Mouse (Mus musculus) stomach, embryonic 16.5 days (tissue): ENCODE data around the gene Mrpl22. TPM values are rescaled to one million over a fixed set of nuclear protein-coding genes. Genes with fewer than 3 reads are reported as not detected.

Experiments
- ATAC-seq: fragments of 200-750 bp; cut with Nextera tagmentation; 2 replicates; pipeline ENCODE4 v1.8.0; 2017; ENCODE audit warnings: moderate number of reproducible peaks, moderate TSS enrichment; ENCODE audit not compliant: insufficient read depth, low FRiP score
- H3K27ac ChIP-seq: fragments of 300-500 bp; sonication (generic); 2 replicates; pipeline ENCODE4 v1.5.1; 2014; ENCODE audit warnings: low read length
- H3K27me3 ChIP-seq: fragments of 300-500 bp; sonication (generic); 2 replicates; pipeline ENCODE4 v1.6.1; 2014; ENCODE audit warnings: low read length, control low read depth, mixed read lengths; ENCODE audit not compliant: control insufficient read depth, insufficient read depth
- H3K36me3 ChIP-seq: fragments of 300-500 bp; sonication (generic); 2 replicates; pipeline ENCODE4 v1.6.1; 2014; ENCODE audit warnings: low read length; ENCODE audit not compliant: control insufficient read depth, insufficient read depth
- H3K4me1 ChIP-seq: fragments of 300-500 bp; sonication (generic); 2 replicates; pipeline ENCODE4 v1.6.1; 2014; ENCODE audit warnings: low read length, control low read depth, mixed read lengths; ENCODE audit not compliant: control insufficient read depth, insufficient read depth
- H3K4me2 ChIP-seq: fragments of 300-500 bp; sonication (generic); 2 replicates; pipeline ENCODE4 v1.6.1; 2014; ENCODE audit warnings: low read depth, low read length, mixed read lengths
- H3K4me3 ChIP-seq: fragments of 300-500 bp; sonication (generic); replicated peaks from 2 replicates; pipeline ENCODE4 v1.5.1; 2014; ENCODE audit warnings: mild to moderate bottlenecking, low read length
- H3K9ac ChIP-seq: fragments of 300-500 bp; sonication (generic); 2 replicates; pipeline ENCODE4 v1.6.1; 2014; ENCODE audit warnings: low read length
- H3K9me3 ChIP-seq: fragments of 300-500 bp; sonication (generic); replicated peaks from 2 replicates; pipeline ENCODE4 v1.6.1; 2016; ENCODE audit warnings: low read length, control low read depth; ENCODE audit not compliant: control insufficient read depth
- WGBS: fragments of 180-500 bp; shearing (Covaris S2); extraction: QIAGEN DNeasy Blood & Tissue Kit; methylation state at CpG from one replicate; pipeline ENCODE4 v1.1.7; 2014; 5-methylcytosine and 5-hydroxymethylcytosine counted together
- polyA plus RNA-seq: library from polyadenylated mRNA; unstranded; fragments of >200 nt; fragmentation: Nextera tagmentation; extraction: Ambion mirVana; gene quantifications from 2 replicates; pipeline ENCODE4 v1.2.1, GENCODE M21; 2015

Mrpl22 gene
- 111 and 118 TPM in 2 replicates for polyA plus RNA-seq

DNA sequence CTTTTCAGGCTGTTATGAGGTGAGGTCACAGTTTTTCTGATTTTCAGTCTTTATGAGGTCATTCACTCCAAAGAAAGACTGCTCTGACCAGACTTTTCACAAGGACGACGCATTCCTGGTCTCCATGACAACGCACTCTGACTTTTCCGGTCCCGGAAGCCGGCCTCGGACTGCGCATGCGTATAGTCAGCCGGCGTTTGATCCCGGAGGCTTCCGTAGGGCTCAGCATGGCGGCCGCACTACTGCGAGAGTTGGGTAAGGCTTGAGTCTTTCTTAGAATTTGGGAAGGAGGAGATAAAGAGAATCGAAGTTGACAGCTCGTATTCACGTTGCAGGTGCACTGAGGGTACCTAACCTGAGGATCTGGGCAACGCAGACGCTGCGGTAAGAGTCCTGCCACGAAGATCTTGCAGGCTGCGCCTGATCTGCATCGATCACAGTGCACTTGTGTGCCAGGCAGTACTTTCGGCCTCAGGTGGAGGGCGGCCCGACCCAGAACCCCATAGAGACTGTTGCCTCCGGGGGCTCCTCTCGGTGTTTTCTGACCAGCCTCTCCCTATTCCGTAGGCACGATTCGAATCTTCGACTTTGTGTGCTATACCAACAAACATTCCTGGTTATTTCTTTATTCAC is at the start of gene Mrpl22:
Gene Mrpl22, plus strand, starts transcription at position 203 of the 633 bp plus-strand sequence.
- H3K4me2 ChIP-seq: peak within 1 kb of the TSS; percentile 90
- H3K27me3 ChIP-seq: no peaks in the 10 kb centered on the region
- H3K27ac ChIP-seq: peak within 1 kb of the TSS; percentile 16; the same call in 1 of the 2 replicates
- H3K36me3 ChIP-seq: peaks cover 22% of the 10 kb centered on the region
- H3K9me3 ChIP-seq: no peaks in the 10 kb centered on the region
- WGBS: under 1% methylated on average over 34 of the region's 34 CpGs
- H3K9ac ChIP-seq: peak within 1 kb of the TSS; percentile 85
- H3K4me1 ChIP-seq: peaks cover 17% of the 10 kb centered on the region
- H3K4me3 ChIP-seq: peak within 1 kb of the TSS; percentile 79
- peak; percentile 88 for ATAC-seq

- Histone ChIP-seq H3K27me3 (no peaks in the 10 kb centered on the region), H3K9ac (no peak overlapping the region), H3K36me3 (peaks cover 15% of the 10 kb centered on the region), H3K4me2 (no peak overlapping the region), H3K9me3 (no peaks in the 10 kb centered on the region), H3K4me3 (no peak overlapping the region), H3K4me1 (no peaks in the 10 kb centered on the region), H3K27ac (no peak overlapping the region)
- WGBS: 96% methylated on average over 2 of the region's 2 CpGs
- no peak for ATAC-seq
Observed at GRCm38 (mm10) chr11:58123711-58124110, 47.8 kb upstream of the Mrpl22 start.

DNA sequence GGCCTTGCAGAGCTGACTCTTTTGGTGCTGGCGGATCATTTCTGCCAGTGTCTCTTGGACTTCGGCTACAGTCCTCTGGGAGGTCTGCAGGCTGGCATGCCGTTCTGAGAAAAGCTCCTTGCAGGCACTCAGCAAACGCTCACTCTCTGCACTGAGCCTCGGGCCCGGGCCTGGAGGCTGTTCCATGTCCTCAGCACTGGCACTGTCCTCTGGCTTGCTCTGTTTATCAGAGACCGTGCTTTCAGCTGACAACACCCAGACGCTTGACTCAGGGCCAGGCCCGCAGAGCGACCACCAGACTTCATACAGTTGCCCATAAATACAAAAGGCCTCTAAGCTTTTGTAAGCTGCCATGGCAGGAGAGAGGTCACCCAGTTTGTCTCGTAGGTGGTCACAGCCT is 46.4 kb upstream of the Mrpl22 start:
- H3K36me3 ChIP-seq: peaks cover 17% of the 10 kb centered on the region

GRCm38 (mm10) chr11:58126397-58127160 is 44.9 kb upstream of the Mrpl22 start:
- no peak overlapping the region for H3K27ac ChIP-seq
- no peak overlapping the region for H3K9ac ChIP-seq
- H3K27me3 ChIP-seq: no peaks in the 10 kb centered on the region
- H3K4me1 ChIP-seq: no peaks in the 10 kb centered on the region
- WGBS: 64% methylated on average over 7 of the region's 7 CpGs
- H3K4me2 ChIP-seq: no peak overlapping the region
- H3K9me3 ChIP-seq: no peaks in the 10 kb centered on the region
- ATAC-seq: peak; percentile 21; the same call in 1 of the 2 replicates
- H3K36me3 ChIP-seq: peaks cover 11% of the 10 kb centered on the region; the same call in 1 of the 2 replicates
- H3K4me3 ChIP-seq: no peak overlapping the region

More for the DNA sequence above, 46.4 kb upstream of the Mrpl22 start:
- Histone ChIP-seq H3K9ac (no peak overlapping the region), H3K4me1 (no peaks in the 10 kb centered on the region), H3K9me3 (no peaks in the 10 kb centered on the region), H3K4me2 (no peak overlapping the region), H3K27me3 (no peaks in the 10 kb centered on the region), H3K4me3 (no peak overlapping the region), H3K27ac (no peak overlapping the region)
- 76% methylated on average over 11 of the region's 11 CpGs for WGBS
- no peak for ATAC-seq

DNA sequence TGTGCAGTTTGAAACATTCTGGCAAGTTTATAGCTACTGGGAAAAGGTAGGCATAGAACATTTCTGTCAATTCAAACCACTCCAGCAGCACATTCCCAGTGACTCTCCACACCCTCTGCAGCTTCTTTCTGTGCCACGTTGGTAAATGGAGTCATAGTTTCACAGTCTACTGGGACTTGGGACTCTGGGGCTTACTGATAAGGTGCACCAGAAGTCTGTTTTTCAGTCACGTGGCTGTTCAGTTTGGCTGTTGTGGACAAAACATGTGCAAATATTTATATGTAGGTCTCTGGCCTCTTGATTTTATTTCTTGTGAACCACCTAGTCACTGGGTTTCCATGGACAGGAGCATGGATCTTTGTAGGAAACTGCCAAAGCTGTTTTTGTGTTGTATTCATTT is 43.9 kb upstream of the Mrpl22 start:
- Histone ChIP-seq H3K4me1 (no peaks in the 10 kb centered on the region), H3K9me3 (no peaks in the 10 kb centered on the region), H3K4me2 (no peak overlapping the region), H3K9ac (no peak overlapping the region), H3K36me3 (0 out of 2 replicates have a peak, but pooled peaks cover 6% of the 10 kb centered on the region), H3K4me3 (no peak overlapping the region), H3K27ac (no peak overlapping the region), H3K27me3 (no peaks in the 10 kb centered on the region)
- ATAC-seq: no peak
- 53% methylated on average over 2 of the region's 2 CpGs for WGBS

DNA sequence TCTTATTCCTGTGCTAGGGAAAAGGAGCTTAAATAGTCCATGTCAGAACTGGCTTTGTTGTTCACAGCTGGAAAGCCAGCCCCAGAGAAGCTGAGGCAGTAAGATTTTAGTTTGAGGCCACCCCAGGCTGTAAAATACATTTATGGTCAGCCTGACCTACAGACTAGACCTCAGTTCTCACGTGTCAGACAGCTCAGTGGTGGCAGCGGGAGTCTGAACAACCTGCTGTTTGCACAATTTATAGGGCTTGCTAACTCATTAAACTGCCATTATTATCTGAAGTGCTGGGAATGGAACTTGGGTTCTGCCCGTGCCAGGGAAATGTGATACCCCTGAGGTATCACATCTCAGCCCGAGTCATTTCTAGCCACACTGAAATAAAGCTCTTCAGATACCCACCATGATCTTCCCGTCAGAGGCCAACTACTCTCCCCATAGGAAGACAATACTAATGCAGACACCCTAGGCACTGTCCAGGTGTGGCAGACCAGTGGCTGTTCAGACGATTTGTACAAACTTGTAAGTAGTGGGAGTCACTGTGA is 42.1 kb upstream of the Mrpl22 start:
- Histone ChIP-seq H3K36me3 (0 out of 2 replicates have a peak, but pooled peaks cover 6% of the 10 kb centered on the region), H3K9me3 (no peaks in the 10 kb centered on the region), H3K4me1 (no peaks in the 10 kb centered on the region), H3K4me3 (no peak overlapping the region), H3K4me2 (no peak overlapping the region), H3K9ac (no peak overlapping the region), H3K27ac (no peak overlapping the region), H3K27me3 (no peaks in the 10 kb centered on the region)
- ATAC-seq: no peak
- WGBS: 75% methylated on average over 6 of the region's 6 CpGs

DNA sequence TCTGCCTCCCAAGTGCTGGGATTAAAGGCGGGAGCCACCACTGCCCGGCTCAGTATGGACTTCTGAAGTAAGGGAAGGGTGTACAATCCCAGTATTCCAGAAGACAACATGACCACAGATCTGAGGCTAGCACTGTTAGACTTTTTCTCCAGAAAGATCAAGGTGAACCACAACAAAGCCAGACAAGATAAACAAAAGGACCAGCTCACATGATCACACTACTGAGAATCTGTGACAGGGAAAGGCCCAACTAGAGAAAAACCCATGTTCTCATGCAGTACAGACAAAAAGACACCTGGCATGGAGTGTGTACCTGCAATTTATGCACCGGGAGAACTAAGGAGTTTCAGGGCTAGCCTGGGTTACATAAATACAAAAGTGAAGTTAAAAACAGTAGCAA is 39.4 kb upstream of the Mrpl22 start:
- H3K36me3 ChIP-seq: 0 out of 2 replicates have a peak, but pooled peaks cover 2% of the 10 kb centered on the region
- no peak overlapping the region for H3K4me2 ChIP-seq
- 89% methylated on average over 3 of the region's 3 CpGs for WGBS
- no peaks in the 10 kb centered on the region for H3K9me3 ChIP-seq
- no peaks in the 10 kb centered on the region for H3K27me3 ChIP-seq
- H3K4me1 ChIP-seq: no peaks in the 10 kb centered on the region
- no peak overlapping the region for H3K4me3 ChIP-seq
- H3K9ac ChIP-seq: no peak overlapping the region
- ATAC-seq: no peak
- no peak overlapping the region for H3K27ac ChIP-seq

DNA sequence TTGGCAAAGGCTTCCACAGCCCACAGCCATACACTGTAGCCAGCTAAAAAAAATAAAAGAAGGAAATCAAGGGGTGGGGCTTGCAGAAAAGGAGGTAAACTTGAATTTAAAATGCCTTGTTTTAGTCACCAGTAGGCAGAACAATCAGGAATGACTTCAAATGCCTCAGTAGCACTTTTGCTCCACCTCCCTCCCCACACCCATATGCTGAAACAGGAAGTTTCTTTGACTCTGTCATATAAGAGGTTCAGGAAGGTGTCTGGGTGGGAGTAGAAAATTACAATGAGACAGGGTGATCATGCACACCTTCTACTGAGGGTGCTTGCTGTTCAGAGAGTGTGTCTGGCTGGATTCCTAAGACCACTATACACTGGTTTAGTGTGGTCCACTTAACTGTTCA is 36.6 kb upstream of the Mrpl22 start:
- Histone ChIP-seq H3K4me3 (no peak overlapping the region), H3K4me2 (no peak overlapping the region), H3K4me1 (no peaks in the 10 kb centered on the region), H3K9ac (no peak overlapping the region), H3K36me3 (peaks cover 8% of the 10 kb centered on the region; the same call in 1 of the 2 replicates), H3K27ac (no peak overlapping the region), H3K27me3 (no peaks in the 10 kb centered on the region), H3K9me3 (no peaks in the 10 kb centered on the region)
- ATAC-seq: no peak

DNA sequence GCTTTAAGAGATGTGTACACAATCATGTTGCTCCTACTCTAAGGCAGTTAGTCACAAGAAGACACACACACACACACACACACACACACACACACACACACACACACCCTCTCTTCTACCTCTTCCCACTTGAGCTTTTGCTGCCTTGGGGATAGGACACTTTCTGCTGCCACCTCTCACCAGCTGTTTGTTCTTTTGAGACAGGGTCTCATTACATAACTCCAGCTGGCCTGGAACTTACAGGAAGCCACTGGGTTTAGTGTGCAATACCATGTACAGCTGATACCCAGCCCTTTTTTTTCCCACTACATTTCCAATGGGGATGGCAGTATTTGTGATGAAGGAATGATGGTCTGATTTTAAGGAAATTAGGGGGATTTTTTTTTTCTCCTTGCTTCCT is 36.2 kb upstream of the Mrpl22 start:
- Histone ChIP-seq H3K4me3 (no peak overlapping the region), H3K9ac (no peak overlapping the region), H3K36me3 (peaks cover 8% of the 10 kb centered on the region; the same call in 1 of the 2 replicates), H3K9me3 (no peaks in the 10 kb centered on the region), H3K4me2 (no peak overlapping the region), H3K27me3 (no peaks in the 10 kb centered on the region), H3K4me1 (no peaks in the 10 kb centered on the region), H3K27ac (no peak overlapping the region)
- no peak for ATAC-seq
